Mouse (Mus musculus) Patski (cell line): ENCODE measurements around the gene Ank3. TPM values are rescaled to one million over a fixed set of nuclear protein-coding genes. Genes with fewer than 3 reads are reported as not detected.

Source experiments
- ATAC-seq: fragments of 100-300 bp; one replicate; pipeline ENCODE4 v1.8.0; 2021
- CTCF ChIA-PET: fragments of 350-600 bp; sonication (Branson Sonifier 250); formaldehyde crosslinking; loops from one replicate; lab custom pipeline; 2022; ENCODE audit warnings: inconsistent platforms; lab: Charles Lee
- POLR2A ChIA-PET: fragments of 350-600 bp; sonication (Branson Sonifier 250); formaldehyde crosslinking; loops from one replicate; lab custom pipeline; 2022; ENCODE audit warnings: antibody characterized with exemption, inconsistent platforms; lab: Charles Lee
- DNase-seq: peaks from one replicate; pipeline ENCODE4 v3.0.0-alpha.2; 2011; ENCODE audit warnings: low read depth, low spot score
- H3K27me3 ChIP-seq: fragments of 371-371 bp; one replicate; pipeline ENCODE4 v1.5.1; 2021
- CTCF ChIP-seq: fragments of 100-300 bp; IDR thresholded peaks from one replicate; pipeline ENCODE4 v1.5.1; 2021
- in situ Hi-C: fragments of 300-500 bp; cut with MboI; formaldehyde crosslinking; loops from 3 replicates; pipeline ENCODE4 v1.11.1; 2018; ENCODE audit warnings: low pct_unique_long_range_greater_than_20kb, mixed read lengths
- polyA plus RNA-seq: library from polyadenylated mRNA; unstranded; gene quantifications from one replicate; pipeline ENCODE4 v1.2.3, GENCODE M21; 2021

The Ank3 gene
- polyA plus RNA-seq, 1 experiment from 2014 or later: 83.2 TPM

GRCm38 (mm10) chr10:69602711-69603110 lies 204.1 kb downstream of the Ank3 start:
- H3K27me3 ChIP-seq: no peaks in the 10 kb centered on the region
- ChIA-PET POLR2A (no interaction called here), CTCF (no interaction called here)
- TF ChIP-seq CTCF: no peak
- no peak for DNase-seq
- ATAC-seq: no peak
- in situ Hi-C loops: no loop called here

GRCm38 (mm10) chr10:69604609-69605008 lies 206.0 kb downstream of the Ank3 start:
- ATAC-seq: no peak
- DNase-seq: no peak
- H3K27me3 ChIP-seq: no peaks in the 10 kb centered on the region
- ChIA-PET CTCF (no interaction called here), POLR2A (interaction anchor here (0.6 kb wide), 1 partner anchor 379 kb away, joined by 3 read pairs; no protein-coding TSS in a partner anchor)
- in situ Hi-C loops: no loop called here
- TF ChIP-seq CTCF: no peak

- in situ Hi-C loops: no loop called here
- no peak for TF ChIP-seq CTCF
- DNase-seq (no peak), ATAC-seq (no peak)
- CTCF ChIA-PET: no interaction called here
- H3K27me3 ChIP-seq: no peaks in the 10 kb centered on the region
- POLR2A ChIA-PET: interaction anchor here (0.6 kb wide), 1 partner anchor 379 kb away, joined by 3 read pairs; no protein-coding TSS in a partner anchor
Observed at GRCm38 (mm10) chr10:69605211-69605610, 206.6 kb downstream of the Ank3 start.

GRCm38 (mm10) chr10:69607611-69608119 lies 209.1 kb downstream of the Ank3 start:
- CTCF ChIA-PET: interaction anchor here (1.2 to 1.9 kb wide), 2 partner anchors 10 to 21 kb away, joined by 3 to 4 read pairs; no protein-coding TSS in a partner anchor
- ATAC-seq (no peak), DNase-seq (no peak)
- TF ChIP-seq CTCF: no peak
- POLR2A ChIA-PET: interaction anchor here (0.6 kb wide), 1 partner anchor 23 kb away, joined by 3 read pairs; no protein-coding TSS in a partner anchor
- in situ Hi-C loops: no loop called here
- H3K27me3 ChIP-seq: no peaks in the 10 kb centered on the region

- ChIA-PET POLR2A (no interaction called here), CTCF (interaction anchor here (1.1 kb wide), 1 partner anchor 23 kb away, joined by 3 read pairs; no protein-coding TSS in a partner anchor)
- DNase-seq: no peak
- no peaks in the 10 kb centered on the region for H3K27me3 ChIP-seq
- no peak for TF ChIP-seq CTCF
- in situ Hi-C loops: no loop called here
- no peak for ATAC-seq
Observed at GRCm38 (mm10) chr10:69611314-69611713, 212.7 kb downstream of the Ank3 start.

- TF ChIP-seq CTCF: no peak
- POLR2A ChIA-PET: interaction anchor here (0.7 kb wide), 1 partner anchor 17 kb away, joined by 5 read pairs; no protein-coding TSS in a partner anchor
- ATAC-seq (peak; percentile 96), DNase-seq (peak; percentile 86)
- CTCF ChIA-PET: interaction anchor here (1.1 kb wide), 1 partner anchor 22 kb away, joined by 3 read pairs; no protein-coding TSS in a partner anchor
- H3K27me3 ChIP-seq: no peaks in the 10 kb centered on the region
- in situ Hi-C loops: no loop called here
Observed at GRCm38 (mm10) chr10:69611839-69612340, 213.3 kb downstream of the Ank3 start.

- no peaks in the 10 kb centered on the region for H3K27me3 ChIP-seq
- CTCF ChIA-PET: interaction anchor here (0.6 to 1.0 kb wide), 2 partner anchors 81 to 136 kb away, joined by 3 read pairs; no protein-coding TSS in a partner anchor
- POLR2A ChIA-PET: interaction anchor here (0.7 kb wide), 1 partner anchor 224 kb away, joined by 3 read pairs; no protein-coding TSS in a partner anchor
- DNase-seq (peak; percentile 12), ATAC-seq (no peak)
- TF ChIP-seq CTCF: no peak
- in situ Hi-C loops: no loop called here
Observed at GRCm38 (mm10) chr10:69616953-69617352, 218.4 kb downstream of the Ank3 start.

GRCm38 (mm10) chr10:69617537-69618112 lies 219.1 kb downstream of the Ank3 start:
- POLR2A ChIA-PET: interaction anchor here (0.6 to 0.7 kb wide), 3 partner anchors 21 to 223 kb away, joined by 3 read pairs; no protein-coding TSS in a partner anchor
- no peaks in the 10 kb centered on the region for H3K27me3 ChIP-seq
- in situ Hi-C loops: no loop called here
- CTCF ChIA-PET: interaction anchor here (1.0 kb wide), 1 partner anchor 82 kb away, joined by 3 read pairs; no protein-coding TSS in a partner anchor
- no peak for TF ChIP-seq CTCF
- ATAC-seq (peak; percentile 73), DNase-seq (peak; percentile 64)

GRCm38 (mm10) chr10:69620692-69621382 lies 222.3 kb downstream of the Ank3 start:
- TF ChIP-seq CTCF: no peak
- in situ Hi-C loops: no loop called here
- no peaks in the 10 kb centered on the region for H3K27me3 ChIP-seq
- DNase-seq (no peak), ATAC-seq (no peak)
- POLR2A ChIA-PET: interaction anchor here (1.0 kb wide), 1 partner anchor 18 kb away, joined by 3 read pairs; no protein-coding TSS in a partner anchor
- CTCF ChIA-PET: no interaction called here

GRCm38 (mm10) chr10:69627767-69628166 lies 229.2 kb downstream of the Ank3 start:
- DNase-seq: no peak
- no peak for TF ChIP-seq CTCF
- no peaks in the 10 kb centered on the region for H3K27me3 ChIP-seq
- CTCF ChIA-PET: interaction anchor here (0.9 to 1.5 kb wide), 2 partner anchors 8 to 27 kb away, joined by 4 to 5 read pairs; no protein-coding TSS in a partner anchor
- POLR2A ChIA-PET: no interaction called here
- ATAC-seq: no peak
- in situ Hi-C loops: no loop called here
